Mouse (Mus musculus): ENCODE measurements around the gene Gstp2. TPM values are rescaled to one million over a fixed set of nuclear protein-coding genes. Genes with fewer than 3 reads are reported as not detected.

Gstp2 gene
- polyA plus RNA-seq, 1 experiment, result not detected

- H3K27me3 ChIP-seq (ENCODE audit: control insufficient read depth), result no peaks in the 10 kb centered on the region; the same call in 1 of the 2 replicates
- TF ChIP-seq TAL1 (IDR thresholded peaks at IDR 0.05; ENCODE audit: low read length) (no peak), GATA1 (IDR thresholded peaks at IDR 0.05; ENCODE audit: low read length) (no peak)
- peaks cover 30% of the 10 kb centered on the region for H3K4me1 ChIP-seq (ENCODE audit: control insufficient read depth)
- no peaks in the 10 kb centered on the region for H3K36me3 ChIP-seq (ENCODE audit: control insufficient read depth)
- no peak overlapping the region for H3K4me3 ChIP-seq (replicated peaks)
- H3K9me3 ChIP-seq (ENCODE audit: control insufficient read depth, low read length), result no peaks in the 10 kb centered on the region
Measured at GRCm38 (mm10) chr19:3998335-3998734, 47.5 kb downstream of the Gstp2 start.

GRCm38 (mm10) chr19:3997231-3997630, 48.6 kb downstream of the Gstp2 start:
- Histone ChIP-seq H3K36me3 (ENCODE audit: control insufficient read depth) (no peaks in the 10 kb centered on the region), H3K4me3 (replicated peaks) (no peak overlapping the region), H3K27me3 (ENCODE audit: control insufficient read depth) (peaks cover 4% of the 10 kb centered on the region; the same call in 1 of the 2 replicates), H3K4me1 (ENCODE audit: control insufficient read depth) (peaks cover 28% of the 10 kb centered on the region), H3K9me3 (ENCODE audit: control insufficient read depth, low read length) (no peaks in the 10 kb centered on the region)
- no peak for TF ChIP-seq TAL1 (IDR thresholded peaks at IDR 0.05; ENCODE audit: low read length)
- TF ChIP-seq GATA1 (IDR thresholded peaks at IDR 0.05; ENCODE audit: low read length), result no peak

GRCm38 (mm10) chr19:3996747-3997146, 49.1 kb downstream of the Gstp2 start:
- TF ChIP-seq GATA1 (IDR thresholded peaks at IDR 0.05; ENCODE audit: low read length), result no peak
- TF ChIP-seq TAL1 (IDR thresholded peaks at IDR 0.05; ENCODE audit: low read length), result no peak
- H3K4me1 ChIP-seq (ENCODE audit: control insufficient read depth), result peaks cover 26% of the 10 kb centered on the region
- H3K36me3 ChIP-seq (ENCODE audit: control insufficient read depth), result no peaks in the 10 kb centered on the region
- H3K4me3 ChIP-seq (replicated peaks), result no peak overlapping the region
- peaks cover 4% of the 10 kb centered on the region; the same call in 1 of the 2 replicates for H3K27me3 ChIP-seq (ENCODE audit: control insufficient read depth)
- H3K9me3 ChIP-seq (ENCODE audit: control insufficient read depth, low read length), result no peaks in the 10 kb centered on the region

- H3K4me1 ChIP-seq (ENCODE audit: control insufficient read depth), result peaks cover 19% of the 10 kb centered on the region
- no peak overlapping the region for H3K4me3 ChIP-seq (replicated peaks)
- H3K9me3 ChIP-seq (ENCODE audit: control insufficient read depth, low read length), result no peaks in the 10 kb centered on the region
- peaks cover 4% of the 10 kb centered on the region; the same call in 1 of the 2 replicates for H3K27me3 ChIP-seq (ENCODE audit: control insufficient read depth)
- no peaks in the 10 kb centered on the region for H3K36me3 ChIP-seq (ENCODE audit: control insufficient read depth)
- TF ChIP-seq GATA1 (IDR thresholded peaks at IDR 0.05; ENCODE audit: low read length), result no peak
- no peak for TF ChIP-seq TAL1 (IDR thresholded peaks at IDR 0.05; ENCODE audit: low read length)
Measured at GRCm38 (mm10) chr19:3996106-3996505, 49.7 kb downstream of the Gstp2 start.

- H3K4me3 ChIP-seq (replicated peaks), result no peak overlapping the region
- TF ChIP-seq GATA1 (IDR thresholded peaks at IDR 0.05; ENCODE audit: low read length), result no peak
- no peak for TF ChIP-seq TAL1 (IDR thresholded peaks at IDR 0.05; ENCODE audit: low read length)
- peaks cover 4% of the 10 kb centered on the region; the same call in 1 of the 2 replicates for H3K27me3 ChIP-seq (ENCODE audit: control insufficient read depth)
- no peaks in the 10 kb centered on the region for H3K36me3 ChIP-seq (ENCODE audit: control insufficient read depth)
- no peaks in the 10 kb centered on the region for H3K9me3 ChIP-seq (ENCODE audit: control insufficient read depth, low read length)
- H3K4me1 ChIP-seq (ENCODE audit: control insufficient read depth), result peaks cover 13% of the 10 kb centered on the region
Measured at GRCm38 (mm10) chr19:3995505-3995904, 50.3 kb downstream of the Gstp2 start.

- no peak for TF ChIP-seq TAL1 (IDR thresholded peaks at IDR 0.05; ENCODE audit: low read length)
- no peak for TF ChIP-seq GATA1 (IDR thresholded peaks at IDR 0.05; ENCODE audit: low read length)
- peaks cover 10% of the 10 kb centered on the region for H3K4me1 ChIP-seq (ENCODE audit: control insufficient read depth)
- no peaks in the 10 kb centered on the region for H3K36me3 ChIP-seq (ENCODE audit: control insufficient read depth)
- no peaks in the 10 kb centered on the region for H3K9me3 ChIP-seq (ENCODE audit: control insufficient read depth, low read length)
- H3K27me3 ChIP-seq (ENCODE audit: control insufficient read depth), result peaks cover 4% of the 10 kb centered on the region; the same call in 1 of the 2 replicates
- no peak overlapping the region for H3K4me3 ChIP-seq (replicated peaks)
Measured at GRCm38 (mm10) chr19:3994932-3995331, 50.9 kb downstream of the Gstp2 start.

- Histone ChIP-seq H3K9me3 (ENCODE audit: control insufficient read depth, low read length) (peaks cover 6% of the 10 kb centered on the region), H3K27me3 (ENCODE audit: control insufficient read depth) (peaks cover 4% of the 10 kb centered on the region; the same call in 1 of the 2 replicates), H3K4me3 (replicated peaks) (no peak within 1 kb of the TSS), H3K4me1 (ENCODE audit: control insufficient read depth) (0 out of 2 replicates have a peak, but pooled peaks cover 3% of the 10 kb centered on the region), H3K36me3 (ENCODE audit: control insufficient read depth) (peaks cover 3% of the 10 kb centered on the region; the same call in 1 of the 2 replicates)
- TF ChIP-seq TAL1 (IDR thresholded peaks at IDR 0.05; ENCODE audit: low read length) (no peak), GATA1 (IDR thresholded peaks at IDR 0.05; ENCODE audit: low read length) (no peak)
Measured at GRCm38 (mm10) chr19:3992416-3992815, 53.4 kb downstream of the Gstp2 start, which contains the start of gene Tbx10. Tbx10 (plus strand) TSS chr19:3992752.

GRCm38 (mm10) chr19:3991966-3992365, 53.9 kb downstream of the Gstp2 start:
- TF ChIP-seq GATA1 (IDR thresholded peaks at IDR 0.05; ENCODE audit: low read length) (no peak), TAL1 (IDR thresholded peaks at IDR 0.05; ENCODE audit: low read length) (no peak)
- Histone ChIP-seq H3K36me3 (ENCODE audit: control insufficient read depth) (peaks cover 3% of the 10 kb centered on the region; the same call in 1 of the 2 replicates), H3K27me3 (ENCODE audit: control insufficient read depth) (peaks cover 4% of the 10 kb centered on the region; the same call in 1 of the 2 replicates), H3K9me3 (ENCODE audit: control insufficient read depth, low read length) (peaks cover 6% of the 10 kb centered on the region), H3K4me1 (ENCODE audit: control insufficient read depth) (peaks cover 5% of the 10 kb centered on the region; the same call in 1 of the 2 replicates), H3K4me3 (replicated peaks) (no peak overlapping the region)

GRCm38 (mm10) chr19:3991562-3991961, 54.3 kb downstream of the Gstp2 start:
- peaks cover 4% of the 10 kb centered on the region; the same call in 1 of the 2 replicates for H3K27me3 ChIP-seq (ENCODE audit: control insufficient read depth)
- no peak overlapping the region for H3K4me3 ChIP-seq (replicated peaks)
- TF ChIP-seq GATA1 (IDR thresholded peaks at IDR 0.05; ENCODE audit: low read length) (no peak), TAL1 (IDR thresholded peaks at IDR 0.05; ENCODE audit: low read length) (no peak)
- peaks cover 6% of the 10 kb centered on the region for H3K9me3 ChIP-seq (ENCODE audit: control insufficient read depth, low read length)
- H3K36me3 ChIP-seq (ENCODE audit: control insufficient read depth), result peaks cover 3% of the 10 kb centered on the region; the same call in 1 of the 2 replicates
- peaks cover 9% of the 10 kb centered on the region; the same call in 1 of the 2 replicates for H3K4me1 ChIP-seq (ENCODE audit: control insufficient read depth)
